Mouse (Mus musculus): Measurements from ENCODE around the gene Gm10100.
"Not testable (repeated sequence)": the region's sequence is repeated elsewhere in the genome, so short reads cannot be mapped to it uniquely, and the experiment has no call there.

Gm10100 gene

GRCm38 (mm10) chr10:77726186-77726585 is at the start of gene Gm10100:
Gene Gm10100, plus strand, starts transcription at chr10:77726486.
- DNase-seq: no peak

GRCm38 (mm10) chr10:77677562-77677961 is 48.7 kb upstream of the Gm10100 start:
- peak; percentile 74 for DNase-seq

- DNase-seq: no peak
Observed at GRCm38 (mm10) chr10:77682994-77683393, 43.3 kb upstream of the Gm10100 start.

- DNase-seq: no peak
Observed at GRCm38 (mm10) chr10:77684181-77684580, 42.1 kb upstream of the Gm10100 start.

GRCm38 (mm10) chr10:77685895-77686664 is 40.2 kb upstream of the Gm10100 start, which contains the start of gene Tspear:
Gene Tspear, plus strand, starts transcription at chr10:77686569.
- no peak for DNase-seq

- DNase-seq: no peak
Observed at GRCm38 (mm10) chr10:77687021-77687420, 39.3 kb upstream of the Gm10100 start.

- DNase-seq: peak; percentile 28
Observed at GRCm38 (mm10) chr10:77690356-77690807, 35.9 kb upstream of the Gm10100 start, which contains the start of gene Gm19402. Gene Gm19402, minus strand, starts transcription at chr10:77690757.

GRCm38 (mm10) chr10:77697133-77697532 is 29.2 kb upstream of the Gm10100 start, which contains the start of gene Gm9508:
Gene Gm9508, minus strand, starts transcription at chr10:77697233.
- DNase-seq: no peak

- no peak for DNase-seq
Observed at GRCm38 (mm10) chr10:77706326-77706725, 20.0 kb upstream of the Gm10100 start, which contains the start of gene Gm10272. Gene Gm10272, plus strand, starts transcription at chr10:77706626.

- no peak for DNase-seq
Observed at GRCm38 (mm10) chr10:77709831-77710230, 16.5 kb upstream of the Gm10100 start.

- not testable (repeated sequence) for DNase-seq
Observed at GRCm38 (mm10) chr10:77711157-77711556, 15.1 kb upstream of the Gm10100 start, which contains the start of gene Gm10024. Gene Gm10024, plus strand, starts transcription at chr10:77711457.

GRCm38 (mm10) chr10:77713734-77714133 is 12.6 kb upstream of the Gm10100 start:
- DNase-seq: peak; percentile 26

- no peak for DNase-seq
Observed at GRCm38 (mm10) chr10:77715507-77715906, 10.8 kb upstream of the Gm10100 start, which contains the start of gene Gm10142. Gene Gm10142, plus strand, starts transcription at chr10:77715807.

- DNase-seq: not testable (repeated sequence)
Observed at GRCm38 (mm10) chr10:77720299-77720698, 6.0 kb upstream of the Gm10100 start, which contains the start of gene Krtap12-1. Gene Krtap12-1, plus strand, starts transcription at chr10:77720599.

- peak; percentile 15 for DNase-seq
Observed at GRCm38 (mm10) chr10:77724855-77725254, 1.4 kb upstream of the Gm10100 start.

GRCm38 (mm10) chr10:77728280-77728679 is 2.0 kb downstream of the Gm10100 start:
- DNase-seq: no peak

GRCm38 (mm10) chr10:77729241-77729640 is 3.0 kb downstream of the Gm10100 start:
- peak; percentile 20 for DNase-seq

- no peak for DNase-seq
Observed at GRCm38 (mm10) chr10:77735928-77736327, 9.6 kb downstream of the Gm10100 start.

GRCm38 (mm10) chr10:77738929-77739328 is 12.6 kb downstream of the Gm10100 start:
- DNase-seq: no peak

- DNase-seq: peak; percentile 46
Observed at GRCm38 (mm10) chr10:77741924-77742688, 15.8 kb downstream of the Gm10100 start, which contains the start of gene Gm18596. Gene Gm18596, minus strand, starts transcription at chr10:77742638.

- peak; percentile 29 for DNase-seq
Observed at GRCm38 (mm10) chr10:77750686-77751085, 24.4 kb downstream of the Gm10100 start.

GRCm38 (mm10) chr10:77751254-77751653 is 25.0 kb downstream of the Gm10100 start, which contains the start of gene Gm9736:
Gene Gm9736, minus strand, starts transcription at chr10:77751354.
- not testable (repeated sequence) for DNase-seq

GRCm38 (mm10) chr10:77752312-77752711 is 26.0 kb downstream of the Gm10100 start:
- not testable (repeated sequence) for DNase-seq
